Comparison of ENCODE assay signal across 10 mouse cellular contexts in genomic region chr2:75786075-75786474, GRCm38 (mm10). TPM values are rescaled to one million over a fixed set of nuclear protein-coding genes. Genes with fewer than 3 reads are reported as not detected.
DNase-seq lines count a peak whose midpoint lies in the region; ATAC-seq and TF ChIP-seq lines count a peak whose summit lies in the region.
"Had no signal": no experiment of that assay in that cellular context is flagged by ENCODE, and none has a peak within 500 bp of the region (broad histone marks: within the 10 kb centered on the region; RNA-seq: fewer than 3 reads in every experiment).

No protein-coding gene starts in this region.

- no peaks in the 10 kb centered on the region for H3K27me3 ChIP-seq in liver, embryonic 12.5 days (replicated peaks)
- no peaks in the 10 kb centered on the region for H3K27me3 ChIP-seq in hindbrain, postnatal 0 days (ENCODE audit: insufficient read depth, low read length)
- H3K27me3 ChIP-seq: heart, embryonic 15.5 days; midbrain, embryonic 12.5 days had no signal

- no peak overlapping the region for H3K9ac ChIP-seq in liver, embryonic 12.5 days
- H3K9ac ChIP-seq in hindbrain, postnatal 0 days (replicated peaks; ENCODE audit: low read length) = no peak overlapping the region
- H3K9ac ChIP-seq: heart, embryonic 15.5 days; midbrain, embryonic 12.5 days had no signal

- no peaks in the 10 kb centered on the region for H3K36me3 ChIP-seq in liver, embryonic 12.5 days
- no peaks in the 10 kb centered on the region for H3K36me3 ChIP-seq in hindbrain, postnatal 0 days (ENCODE audit: insufficient read depth, low read length)
- H3K36me3 ChIP-seq: heart, embryonic 15.5 days; midbrain, embryonic 12.5 days had no signal

- 14% methylated on average over 6 of the region's 6 CpGs for WGBS in liver, embryonic 12.5 days (ENCODE audit: insufficient replicate concordance)
- WGBS in hindbrain, postnatal 0 days = 17% methylated on average over 6 of the region's 6 CpGs

- H3K4me3 ChIP-seq in liver, embryonic 12.5 days = no peak overlapping the region
- H3K4me3 ChIP-seq in hindbrain, postnatal 0 days (ENCODE audit: low read length) = no peak overlapping the region
- H3K4me3 ChIP-seq: heart, embryonic 15.5 days; midbrain, embryonic 12.5 days had no signal

- TF ChIP-seq CTCF in hindbrain, postnatal 0 days (IDR thresholded peaks at IDR 0.05; ENCODE audit: low read depth) = peak; percentile 86

- no peak overlapping the region for H3K4me2 ChIP-seq in liver, embryonic 12.5 days
- H3K4me2 ChIP-seq in hindbrain, postnatal 0 days (ENCODE audit: low read depth, low read length) = no peak overlapping the region
- H3K4me2 ChIP-seq: heart, embryonic 15.5 days; midbrain, embryonic 12.5 days had no signal

- no peak overlapping the region for H3K27ac ChIP-seq in liver, embryonic 12.5 days
- no peak overlapping the region for H3K27ac ChIP-seq in hindbrain, postnatal 0 days
- H3K27ac ChIP-seq: heart, embryonic 15.5 days; midbrain, embryonic 12.5 days had no signal

- no peak for ATAC-seq in liver, embryonic 12.5 days
- ATAC-seq in hindbrain, postnatal 0 days = no peak

- no peaks in the 10 kb centered on the region for H3K9me3 ChIP-seq in liver, embryonic 12.5 days (replicated peaks)
- no peaks in the 10 kb centered on the region for H3K9me3 ChIP-seq in hindbrain, postnatal 0 days (ENCODE audit: low read length)
- H3K9me3 ChIP-seq: heart, embryonic 15.5 days; midbrain, embryonic 12.5 days had no signal

- peaks cover under 1% of the 10 kb centered on the region; the same call in 1 of the 2 replicates for H3K4me1 ChIP-seq in liver, embryonic 12.5 days
- no peaks in the 10 kb centered on the region for H3K4me1 ChIP-seq in hindbrain, postnatal 0 days (ENCODE audit: insufficient read depth, low read length)
- H3K4me1 ChIP-seq: heart, embryonic 15.5 days; midbrain, embryonic 12.5 days had no signal

- peak; percentile 69 for DNase-seq in adrenal gland, postnatal 14 days
- DNase-seq in adrenal gland, adult 8-10 months = no peak
- DNase-seq in liver = peak; percentile 53
- DNase-seq in c-Kit-negative CD71-positive TER-119-positive erythroid progenitor cells, embryonic 14.5 days (ENCODE audit: low read depth, low spot score) = peak; percentile 40
- DNase-seq in hindbrain, postnatal 0 days (ENCODE audit: low spot score) = peak; percentile 63
- DNase-seq in lung, postnatal 25 days (ENCODE audit: low spot score) = peak; percentile 50
- peak; percentile 72 for DNase-seq in thymus, postnatal 25 days

RNA-seq across cellular contexts. Expression of gene Agps, which starts 45.9 kb away (rescaled TPM):
- 34.7 and 40.2 TPM in 2 replicates for total RNA-seq in adrenal gland, postnatal 14 days (2021)
- total RNA-seq in adrenal gland, adult 8-10 months (2022) = 10 to 100 TPM; 36.7 to 39.1 (median 39.1) TPM
- polyA plus RNA-seq in liver, embryonic 12.5 days (2016; fragmentation: Nextera tagmentation; extraction: Ambion mirVana) = 26.7 and 29.7 TPM in 2 replicates
- total RNA-seq in hindbrain, postnatal 0 days (2014; rRNA removed) = 32.7 and 40.0 TPM in 2 replicates
- polyA plus RNA-seq in hindbrain, postnatal 0 days (2015; fragmentation: Nextera tagmentation; extraction: Ambion mirVana) = 17.1 and 17.8 TPM in 2 replicates
